Mouse (Mus musculus) adrenal gland, postnatal 14 days (tissue): ENCODE measurements around the gene Taf1a. TPM values are rescaled to one million over a fixed set of nuclear protein-coding genes. Genes with fewer than 3 reads are reported as not detected.
"Not testable (repeated sequence)": the region's sequence is repeated elsewhere in the genome, so short reads cannot be mapped to it uniquely, and the experiment has no call there.

Experiments
- DNase-seq: peaks from one replicate; pipeline ENCODE4 v3.0.0; 2021; ENCODE audit warnings: mixed read lengths
- long read RNA-seq, 2 experiments: library from polyadenylated mRNA; stranded (forward); transcript quantifications; one replicate each; pipeline ENCODE4 v2.0.0; 2021
- total RNA-seq: library from RNA; stranded (reverse); gene quantifications from 2 replicates; pipeline ENCODE4 v1.2.3, GENCODE M21; 2021

The Taf1a gene
- total RNA-seq = 14.9 and 16.0 TPM in 2 replicates
- long read RNA-seq, experiment 1, partial matches to known transcripts = 0 of 1 reads
- long read RNA-seq, experiment 1, other reads (novel, unspliced or antisense) = 1 of 1 reads
- long read RNA-seq, experiment 2, partial matches to known transcripts = 0 of 1 reads
- long read RNA-seq, experiment 2, other reads (novel, unspliced or antisense) = 0 of 1 reads

DNA sequence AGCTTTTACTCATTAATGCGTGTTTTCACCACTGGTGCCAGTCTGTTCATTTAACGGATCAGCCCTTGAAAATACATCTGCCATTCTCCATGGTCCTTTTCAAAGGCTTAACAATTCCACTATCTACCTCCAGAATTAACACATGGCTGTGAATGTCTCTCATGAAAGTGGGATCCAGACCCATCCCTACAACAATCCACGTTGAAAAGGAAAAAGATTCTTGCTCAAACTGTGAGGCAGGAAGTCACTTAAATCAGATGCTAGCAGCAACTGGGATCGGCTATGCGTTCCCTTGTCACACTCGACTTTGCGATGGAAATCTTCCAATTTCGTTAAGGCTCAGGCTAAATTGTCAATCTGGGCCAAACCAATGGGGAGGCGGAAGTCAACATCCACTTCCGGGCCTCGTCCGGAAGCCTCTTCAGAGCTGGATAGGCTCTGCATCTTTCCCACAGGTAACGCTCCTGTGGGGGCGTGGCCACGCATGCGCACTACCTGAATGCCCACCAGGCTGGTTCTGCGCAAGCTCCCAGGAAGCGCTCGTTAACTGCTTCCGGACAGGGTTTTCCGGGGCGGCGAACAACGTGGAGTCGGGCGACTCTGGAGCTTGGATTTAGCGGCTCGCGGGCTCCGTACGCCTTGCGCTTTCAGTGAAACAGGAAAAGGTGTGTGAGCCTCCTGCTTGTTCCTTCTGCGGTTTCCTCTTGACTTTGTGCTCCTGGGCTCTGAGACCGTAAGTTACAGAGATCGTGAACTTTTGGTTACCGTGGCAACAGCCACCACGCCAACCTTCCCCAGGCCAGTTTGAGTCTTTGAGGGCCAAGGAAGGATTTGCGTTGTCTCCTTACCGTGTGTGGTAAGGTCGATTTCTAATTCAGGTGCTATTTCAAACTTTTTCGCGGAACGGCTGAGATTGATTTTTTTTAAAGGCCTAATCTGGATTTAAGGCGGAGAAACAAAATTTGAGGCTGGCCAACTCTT, at the start of gene Taf1a:
Gene Taf1a, plus strand, starts transcription at position 556 of the 981 bp plus-strand sequence.
- DNase-seq = peak; percentile 95

DNA sequence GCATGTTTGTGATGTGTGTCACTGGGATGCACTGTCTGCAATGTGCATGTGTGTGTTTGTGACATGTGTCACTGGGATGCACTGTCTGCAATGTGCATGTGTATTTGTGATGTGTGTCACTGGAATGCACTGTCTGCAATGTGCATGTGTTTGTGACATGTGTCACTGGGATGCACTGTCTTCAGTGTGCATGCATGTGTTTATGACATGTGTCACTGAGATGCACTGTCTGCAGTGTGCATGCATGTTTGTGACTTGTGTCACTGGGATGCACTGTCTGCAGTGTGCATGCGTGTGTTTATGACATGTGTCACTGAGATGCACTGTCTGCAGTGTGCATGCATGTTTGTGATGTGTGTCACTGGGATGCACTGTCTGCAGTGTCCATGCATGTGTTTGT, 45.9 kb upstream of the Taf1a start:
- not testable (repeated sequence) for DNase-seq

DNA sequence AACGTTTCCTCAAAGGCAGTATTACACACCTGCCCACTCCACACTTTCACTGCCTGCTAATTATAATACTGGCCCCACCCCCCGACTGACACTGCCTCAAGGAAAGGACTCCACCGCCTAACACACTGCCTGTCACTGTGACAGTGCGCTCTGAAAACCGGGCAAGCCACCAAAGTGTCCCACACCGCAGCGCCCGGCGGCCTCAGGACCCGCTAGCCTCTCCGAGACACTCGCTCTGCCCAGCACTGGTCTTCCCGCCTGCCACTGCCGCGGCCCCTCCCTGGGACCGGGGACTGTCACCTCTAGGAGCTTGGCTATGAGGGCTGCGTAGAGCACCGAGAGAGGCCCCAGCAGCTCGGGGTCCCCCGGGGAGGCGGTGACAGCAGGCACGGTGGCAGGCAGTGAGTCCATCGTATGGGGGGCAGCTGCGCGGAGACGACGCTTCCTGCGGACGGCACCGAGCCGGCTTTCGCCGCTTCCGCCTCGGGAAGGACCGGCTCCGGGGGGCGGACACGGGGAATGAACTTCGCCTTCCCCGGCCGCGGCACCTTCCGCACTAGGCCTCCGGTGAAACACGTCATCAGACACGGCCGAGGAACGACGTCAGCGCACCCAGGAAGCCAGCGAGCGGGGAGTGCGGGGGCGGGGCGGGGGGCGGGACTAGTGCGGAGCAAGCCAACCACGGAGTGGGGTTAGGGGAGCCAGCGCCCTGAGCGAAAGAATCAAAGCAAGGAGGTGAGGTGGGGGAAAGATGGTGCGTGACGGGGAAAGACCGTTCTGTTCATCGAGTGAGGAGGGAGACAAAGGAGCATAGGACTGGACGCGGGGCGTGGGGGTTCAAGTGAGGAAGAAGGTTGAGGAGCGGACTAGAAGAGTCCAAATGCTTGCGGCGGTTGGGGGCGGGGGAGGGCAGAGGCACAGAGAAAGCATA, 43.6 kb upstream of the Taf1a start:
- peak; percentile 95 for DNase-seq

DNA sequence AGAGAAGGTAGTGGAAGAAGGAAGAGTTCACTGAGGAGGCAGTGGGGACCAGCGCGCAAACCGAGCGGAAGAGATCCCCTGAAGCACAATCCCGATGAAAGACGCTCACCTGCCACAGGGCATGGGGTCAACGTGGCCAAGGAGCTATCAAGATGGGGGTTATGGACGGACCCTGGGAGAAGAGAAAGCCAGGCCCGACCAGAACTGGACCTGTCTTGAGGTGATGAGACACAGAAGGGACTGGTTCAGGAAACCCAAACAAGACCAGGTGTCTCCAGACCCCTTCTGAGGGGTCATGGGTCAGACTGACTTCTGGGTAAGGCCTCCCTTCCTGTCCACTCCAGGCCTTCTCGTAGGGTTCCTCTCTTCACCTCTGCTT, 43.0 kb upstream of the Taf1a start:
- no peak for DNase-seq

DNA sequence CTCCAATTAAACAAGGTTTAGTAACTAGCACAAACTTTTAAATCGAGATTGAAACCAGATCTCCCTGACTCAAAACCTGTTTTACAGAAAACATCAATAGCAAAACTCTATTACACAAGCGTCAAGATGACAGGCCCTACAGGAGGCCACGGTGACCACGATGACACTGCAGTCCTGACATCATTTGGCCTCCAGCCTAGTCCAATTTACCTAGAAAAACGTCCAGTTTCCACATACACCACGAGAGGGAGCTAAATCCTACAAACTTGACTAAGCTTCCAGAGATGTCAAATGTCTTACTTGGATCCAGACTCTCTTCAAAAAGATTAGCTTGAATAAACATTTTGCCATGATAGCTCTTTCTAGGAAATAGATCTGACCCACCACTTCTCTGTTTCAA, 38.9 kb upstream of the Taf1a start:
- peak; percentile 80 for DNase-seq

DNA sequence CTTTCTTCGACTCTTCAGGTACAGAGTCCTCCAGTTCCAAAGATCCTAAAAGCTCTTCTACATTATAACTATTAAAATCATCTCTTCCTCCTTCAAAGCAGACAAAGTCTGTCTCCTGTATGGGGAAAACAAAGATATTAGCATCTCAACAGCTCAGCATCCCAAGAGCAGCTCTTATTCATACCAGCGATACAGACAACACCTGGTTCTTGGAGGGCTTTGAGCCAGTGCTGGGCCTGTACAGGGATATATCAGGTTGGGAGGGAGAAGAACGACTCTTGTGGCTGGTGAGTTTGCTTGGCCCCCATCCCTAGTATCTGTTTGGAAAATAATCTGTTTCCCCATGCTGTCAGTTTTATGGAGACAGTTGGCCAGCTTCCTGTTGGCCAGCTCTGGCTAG, 29.9 kb upstream of the Taf1a start:
- DNase-seq = no peak

DNA sequence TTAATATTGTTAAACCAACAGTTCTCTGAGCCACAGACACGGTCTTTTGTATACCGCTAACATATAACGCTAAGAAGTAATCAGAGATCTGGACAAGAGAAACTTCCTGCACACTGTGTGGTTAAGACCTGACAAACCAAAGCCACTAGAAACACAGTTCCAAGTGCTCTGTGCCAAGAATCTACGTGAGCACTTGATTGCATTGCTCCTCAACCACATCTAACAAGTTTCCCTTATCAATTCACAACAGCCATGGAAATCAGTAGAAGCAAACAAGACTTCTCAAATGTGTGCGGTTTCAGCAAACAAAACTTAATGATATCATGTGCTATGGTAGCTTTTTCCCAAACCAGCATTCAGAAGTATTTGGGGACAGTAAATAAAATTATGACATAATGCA, 26.5 kb upstream of the Taf1a start:
- no peak for DNase-seq

DNA sequence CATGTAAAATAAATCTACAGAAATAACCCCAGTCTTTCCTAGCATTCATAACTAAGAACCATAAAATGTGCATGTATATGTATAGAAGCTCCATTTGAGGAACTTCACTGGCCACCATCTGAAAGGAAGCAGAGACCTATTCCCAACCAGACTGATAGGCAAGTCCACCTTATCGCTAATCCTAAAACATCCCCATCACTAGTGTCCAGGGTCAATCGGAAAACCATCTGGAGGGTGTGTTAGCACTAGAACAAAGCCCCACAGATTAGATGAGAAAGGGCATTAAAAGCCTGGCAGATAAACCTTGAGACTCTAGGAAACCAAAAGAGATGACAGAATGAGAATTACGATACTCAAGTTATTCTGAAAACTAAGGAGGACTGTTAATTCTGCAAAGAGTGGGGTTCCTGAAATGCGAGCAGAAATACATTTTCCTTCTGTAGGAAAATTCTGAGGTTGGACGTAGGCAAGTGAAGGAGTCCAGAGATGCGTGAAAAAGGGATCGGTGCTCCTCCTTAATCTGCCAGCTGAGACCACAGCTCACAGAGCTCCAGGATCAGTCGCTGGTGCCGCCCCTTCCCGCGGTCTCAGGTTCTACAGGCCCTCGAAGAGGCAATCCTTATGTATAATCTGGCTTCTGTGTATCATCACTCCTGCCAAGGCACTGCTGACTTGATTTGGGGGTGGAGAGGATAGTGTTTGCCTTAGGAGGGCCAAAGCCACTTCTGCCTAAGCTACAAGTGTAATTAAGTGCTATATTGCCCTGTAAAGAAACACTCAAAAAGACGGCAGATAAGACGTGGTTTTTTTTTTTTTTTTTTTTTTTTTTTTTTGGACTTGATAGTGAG, 25.8 kb upstream of the Taf1a start:
- DNase-seq = no peak

DNA sequence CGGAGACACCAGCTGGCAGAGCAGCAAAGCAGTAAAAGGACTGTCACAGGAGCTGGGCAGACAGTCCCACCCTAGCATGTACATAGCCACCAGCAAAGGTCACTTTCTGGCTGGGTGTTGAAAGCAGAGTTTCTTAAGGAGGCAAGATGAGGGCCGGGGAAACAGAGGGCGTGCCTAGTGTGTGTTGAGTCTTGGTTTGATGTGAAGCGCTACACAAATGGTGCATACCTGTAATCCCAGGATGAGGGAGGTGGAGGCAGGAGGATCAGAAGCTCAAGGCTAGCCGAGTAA, 25.3 kb upstream of the Taf1a start:
- no peak for DNase-seq

DNA sequence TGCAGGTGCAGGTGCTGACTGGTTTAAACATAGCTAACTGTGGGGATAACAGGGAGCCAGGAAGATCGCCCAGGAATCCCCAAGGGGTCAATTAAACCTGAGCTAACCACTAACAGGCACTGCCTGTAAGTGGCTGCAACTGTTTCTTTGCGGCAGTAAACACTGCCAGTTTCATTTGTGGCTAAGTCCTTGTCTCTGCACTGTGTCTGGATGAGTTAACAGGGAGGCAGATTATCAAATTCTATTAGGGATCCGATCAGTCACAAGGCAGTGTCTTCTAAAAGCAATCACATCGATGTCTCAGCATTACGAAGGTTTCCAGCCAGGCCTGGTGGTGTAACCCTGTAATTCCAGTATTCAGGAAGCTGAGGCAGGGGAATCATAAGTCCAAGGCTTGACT, 22.4 kb upstream of the Taf1a start:
- DNase-seq = no peak

DNA sequence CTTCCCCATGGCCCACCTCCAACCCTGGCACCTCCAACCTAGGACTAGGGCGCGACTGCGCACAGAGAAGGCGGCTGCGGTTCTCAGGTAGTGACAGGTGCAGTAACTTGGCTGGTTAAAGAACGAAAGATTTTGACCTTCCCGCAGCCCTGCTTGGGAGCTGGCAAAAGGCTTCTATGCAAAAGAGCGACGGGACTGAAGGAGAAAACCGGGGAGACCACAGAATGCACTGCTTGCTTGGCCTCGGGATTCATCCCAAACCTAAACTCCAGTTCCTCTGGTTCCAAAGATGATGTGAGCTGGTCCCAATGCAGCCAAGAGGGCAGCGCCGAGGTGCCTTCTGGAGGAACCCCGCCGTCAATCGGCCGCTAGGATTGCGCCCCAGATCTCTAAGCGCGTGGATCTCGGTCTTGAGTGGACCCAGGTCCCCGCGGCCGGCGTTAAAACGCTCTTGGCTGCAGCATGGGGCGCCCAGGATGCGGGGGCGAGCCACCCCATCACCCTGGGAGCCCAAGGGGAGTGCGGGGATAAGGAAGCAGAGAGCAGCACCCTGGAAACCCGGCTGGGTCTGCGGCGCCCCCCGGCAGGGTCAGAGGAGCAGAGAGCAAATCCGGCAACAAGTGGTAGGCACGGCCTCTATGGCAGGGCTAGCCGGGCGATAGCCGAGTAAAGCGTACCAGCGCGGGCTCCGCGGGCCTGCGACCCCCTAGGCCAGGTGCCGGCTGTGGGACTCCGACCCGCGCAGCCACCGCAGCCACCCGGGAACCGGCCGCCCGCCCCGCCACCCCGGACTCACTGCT, 20.0 kb upstream of the Taf1a start:
- peak; percentile 45 for DNase-seq

DNA sequence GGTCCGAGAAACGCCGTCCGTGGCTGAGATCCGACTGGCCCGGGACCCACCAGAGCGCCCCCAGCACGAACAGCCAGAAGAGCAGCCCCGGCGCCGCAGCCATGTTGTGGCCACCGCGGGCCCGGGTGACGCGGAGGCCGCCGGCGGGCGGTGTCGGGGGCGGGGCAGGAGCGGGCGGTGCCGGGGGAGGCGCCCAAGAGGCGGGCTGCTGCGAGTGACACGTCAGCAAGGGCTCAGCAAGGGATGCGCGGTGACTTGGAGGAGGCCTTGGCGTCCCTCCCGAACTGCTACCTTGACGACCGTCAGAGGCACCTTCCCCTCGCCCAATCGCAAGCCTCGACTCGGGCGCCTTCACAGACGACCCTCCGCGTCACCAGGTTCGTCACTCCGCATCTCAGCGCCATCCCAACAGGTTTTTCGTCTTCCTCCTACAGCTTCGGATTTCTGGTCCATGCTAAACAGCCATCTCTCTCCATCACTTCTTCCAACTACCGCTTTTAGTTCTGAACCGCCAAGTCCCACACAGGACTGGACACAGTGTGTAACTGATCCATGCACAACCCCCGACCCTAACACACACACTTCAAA, 19.3 kb upstream of the Taf1a start, which contains the start of gene Mia3:
Gene Mia3, minus strand, starts transcription at position 127 of the 588 bp plus-strand sequence.
- DNase-seq = peak; percentile 97

DNA sequence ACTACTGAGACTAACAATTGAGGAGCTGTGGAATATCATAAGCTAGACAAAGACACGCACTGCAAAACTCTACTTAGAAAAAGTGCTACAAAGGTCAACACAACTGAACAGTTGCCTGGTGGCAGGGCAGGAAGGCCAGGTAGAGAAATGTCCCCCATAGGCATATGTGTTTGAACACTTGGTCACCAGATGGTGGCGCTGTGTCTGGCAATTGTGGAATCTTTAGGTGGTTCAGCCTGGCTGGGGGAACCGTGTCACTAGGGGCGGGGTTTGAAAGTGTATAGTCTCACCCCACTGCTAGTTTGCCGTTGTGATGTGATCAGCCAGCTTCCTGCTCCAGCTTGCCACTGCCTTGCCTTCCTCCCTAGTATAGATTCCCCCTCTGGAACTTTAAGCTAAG, 14.1 kb upstream of the Taf1a start:
- DNase-seq = no peak

DNA sequence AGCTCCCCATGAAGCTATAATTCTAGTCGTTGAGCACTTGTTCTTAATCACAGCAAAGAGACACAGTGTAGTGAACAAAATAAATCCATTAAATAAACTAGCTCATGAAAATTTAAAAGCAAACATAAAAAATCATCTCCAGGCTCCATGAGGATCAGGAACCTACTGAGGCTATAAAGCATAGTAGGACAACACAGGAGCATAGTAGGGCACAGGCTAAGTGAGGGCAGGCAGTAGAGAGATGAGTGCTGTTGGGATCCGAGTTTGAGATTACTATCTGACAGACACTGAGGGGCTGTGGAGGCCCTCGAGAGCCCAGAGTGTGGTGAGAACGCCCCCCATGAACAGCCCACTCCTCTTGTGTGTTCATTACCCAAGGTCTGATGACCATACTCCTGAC, 11.7 kb upstream of the Taf1a start:
- no peak for DNase-seq

DNA sequence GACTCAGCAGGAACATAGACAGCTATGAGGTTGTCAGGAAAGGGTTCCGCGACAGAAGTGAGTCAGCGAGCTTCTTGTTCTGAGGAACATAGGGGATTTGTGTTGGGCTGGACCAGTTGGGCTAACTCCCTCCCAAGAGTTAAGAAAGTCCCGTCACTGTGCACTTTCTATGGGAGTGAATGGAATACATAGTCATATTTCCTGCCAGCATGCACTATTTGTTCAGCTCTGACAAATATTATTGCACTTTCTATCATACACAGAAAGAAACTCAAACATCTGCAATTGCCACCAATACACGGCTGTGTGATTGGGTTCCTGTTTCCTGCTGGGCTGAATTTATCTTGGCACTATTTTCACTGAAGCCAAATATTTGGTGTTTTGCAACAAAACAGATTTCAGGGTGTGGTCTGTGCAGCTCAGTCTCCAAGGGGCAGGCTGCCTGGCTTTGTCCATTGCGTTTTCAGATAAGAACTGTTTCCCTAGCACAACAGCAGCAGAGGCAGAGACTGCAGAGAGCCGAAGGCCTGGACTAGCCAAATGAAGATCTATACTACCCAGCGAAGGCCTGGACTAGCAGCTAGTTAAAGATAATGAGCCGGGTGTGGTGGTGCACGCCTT, 10.3 kb upstream of the Taf1a start:
- peak; percentile 26 for DNase-seq

DNA sequence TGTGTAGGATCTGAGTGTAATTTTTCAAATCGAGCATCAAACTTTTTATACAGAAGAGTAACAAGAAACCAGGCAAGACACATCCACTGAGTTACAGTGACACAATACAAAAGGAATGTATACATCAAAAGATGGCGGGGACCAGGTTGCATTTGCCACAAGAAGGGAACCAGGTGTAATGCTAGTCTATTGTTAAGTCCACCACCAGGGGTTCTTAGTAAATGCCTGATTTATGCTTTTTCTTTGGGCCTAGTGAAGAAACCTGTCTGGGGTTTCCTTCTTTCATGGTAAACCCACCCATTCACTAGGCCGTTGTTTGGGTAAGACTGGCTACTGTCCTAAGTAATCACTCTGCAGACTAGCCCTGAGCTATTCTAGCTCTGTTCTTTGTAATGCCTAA, 9.4 kb upstream of the Taf1a start:
- not testable (repeated sequence) for DNase-seq

DNA sequence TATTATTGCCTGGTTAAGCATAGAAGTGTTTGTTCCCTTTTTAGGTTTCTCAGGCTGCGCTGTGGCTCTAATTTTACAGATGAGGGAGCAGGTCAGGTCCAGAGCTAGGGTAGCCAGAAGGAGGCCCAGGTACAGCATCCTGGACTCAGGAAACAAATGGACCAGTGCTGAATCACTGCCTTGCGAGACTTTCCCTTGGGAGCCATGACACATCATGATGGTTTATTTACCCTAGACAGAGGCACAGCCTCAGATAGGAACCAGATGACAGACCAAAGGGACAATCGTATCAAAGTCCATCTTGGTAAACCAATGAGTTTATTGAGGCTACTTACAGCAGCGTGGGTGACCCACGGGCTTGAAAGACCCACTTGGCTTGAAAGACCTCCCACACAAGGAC, 7.0 kb upstream of the Taf1a start:
- DNase-seq = no peak

DNA sequence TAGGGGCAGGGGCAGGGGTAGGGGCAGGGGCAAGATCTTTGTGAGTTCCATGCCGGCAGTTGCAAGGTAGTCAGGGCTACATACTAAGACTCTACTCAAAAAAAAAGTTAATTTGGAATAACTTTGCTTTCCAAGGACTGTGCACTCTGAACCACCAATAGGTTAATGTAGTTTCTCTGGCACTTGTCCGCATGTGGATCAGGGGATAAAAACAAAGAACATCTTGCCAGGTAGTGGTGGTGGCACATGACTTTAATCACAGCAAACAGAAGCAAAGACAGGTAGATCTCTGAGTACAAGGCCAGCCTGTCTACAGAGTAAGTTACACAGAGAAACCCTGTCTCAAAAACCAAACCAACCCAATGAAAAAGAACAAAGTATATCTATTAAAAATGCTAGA, 6.2 kb upstream of the Taf1a start:
- DNase-seq = no peak

DNA sequence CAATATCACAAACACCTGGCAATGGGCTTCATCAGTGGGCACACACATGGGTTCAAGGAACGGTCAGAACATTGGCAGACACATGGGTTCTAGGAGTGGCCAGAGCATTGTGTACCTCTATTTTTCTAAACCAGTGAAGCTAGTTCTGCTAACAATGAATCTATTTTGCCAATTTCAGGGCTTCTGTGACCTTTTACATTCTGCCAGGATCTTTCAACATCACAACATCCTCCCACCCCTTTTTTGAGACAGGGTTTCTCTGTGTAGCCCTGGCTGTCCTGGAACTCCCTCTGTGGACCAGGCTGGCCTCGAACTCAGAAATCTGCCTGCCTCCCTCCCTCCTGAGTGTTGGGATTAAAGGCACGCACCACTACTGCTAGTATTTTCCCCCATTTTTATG, 1.4 kb upstream of the Taf1a start:
- DNase-seq = not testable (repeated sequence)

DNA sequence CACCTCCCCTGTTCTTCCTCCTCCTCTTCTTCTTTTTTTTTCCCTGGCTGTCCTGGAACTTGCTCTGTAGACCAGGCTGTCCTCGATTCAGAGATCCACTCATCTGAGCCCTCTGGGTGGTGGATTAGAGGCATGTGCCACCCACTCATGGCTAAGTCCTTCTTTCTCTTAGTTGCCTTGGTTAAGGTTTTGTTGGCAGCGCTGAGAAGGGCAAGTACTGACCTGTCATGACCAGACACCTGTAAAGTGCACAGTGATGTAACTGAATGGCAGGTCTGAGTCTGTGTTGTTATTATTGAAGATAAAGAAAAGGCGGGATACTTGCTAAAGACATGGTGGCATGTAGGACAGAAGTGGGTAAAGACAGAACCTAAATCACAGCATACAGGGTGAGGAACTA, 14.6 kb downstream of the Taf1a start:
- no peak for DNase-seq
